Comparison of ENCODE assay signal across 8 mouse cellular contexts in genomic region chr5:100605828-100606229, GRCm38 (mm10). TPM values are rescaled to one million over a fixed set of nuclear protein-coding genes. Genes with fewer than 3 reads are reported as not detected.
A peak's percentile ranks its signal among the peaks of the same experiment; 100 is the strongest.
DNase-seq lines count a peak whose midpoint lies in the region; ATAC-seq lines count a peak whose summit lies in the region.

No protein-coding gene starts in this region.

- H3K27ac ChIP-seq in hindbrain, embryonic 16.5 days (ENCODE audit: low read depth, low read length), result 0 out of 2 replicates have a peak overlapping the region, but pooled peaks have one; percentile 18
- no peak overlapping the region for H3K27ac ChIP-seq in hindbrain, embryonic 11.5 days (ENCODE audit: low read depth, low read length)
- H3K27ac ChIP-seq in embryonic facial prominence, embryonic 14.5 days (replicated peaks; ENCODE audit: low read depth, low read length), result no peak overlapping the region; the same call in 1 of the 2 replicates
- H3K27ac ChIP-seq in intestine, embryonic 16.5 days (ENCODE audit: low read length), result peak overlapping the region; percentile 81
- H3K27ac ChIP-seq in forebrain, embryonic 14.5 days (ENCODE audit: low read depth, low read length), result no peak overlapping the region

- no peak for ATAC-seq in hindbrain, embryonic 16.5 days
- ATAC-seq in hindbrain, embryonic 11.5 days (ENCODE audit: low FRiP score), result no peak
- ATAC-seq in embryonic facial prominence, embryonic 14.5 days (ENCODE audit: low read depth), result peak; percentile 72; the same call in 1 of the 2 replicates
- peak; percentile 80 for ATAC-seq in intestine, embryonic 16.5 days
- ATAC-seq in forebrain, embryonic 14.5 days, result no peak

- no peaks in the 10 kb centered on the region for H3K36me3 ChIP-seq in hindbrain, embryonic 16.5 days (ENCODE audit: control insufficient read depth, insufficient read depth, low read length)
- H3K36me3 ChIP-seq in hindbrain, embryonic 11.5 days (ENCODE audit: control insufficient read depth, insufficient read depth, low read length), result no peaks in the 10 kb centered on the region
- no peaks in the 10 kb centered on the region for H3K36me3 ChIP-seq in embryonic facial prominence, embryonic 14.5 days (ENCODE audit: control insufficient read depth, insufficient read depth, low read length)
- no peaks in the 10 kb centered on the region for H3K36me3 ChIP-seq in intestine, embryonic 16.5 days (ENCODE audit: control insufficient read depth, insufficient read depth, low read length)
- H3K36me3 ChIP-seq in forebrain, embryonic 14.5 days (ENCODE audit: control insufficient read depth, insufficient read depth, low read length), result no peaks in the 10 kb centered on the region

- DNase-seq in hindbrain, embryonic 11.5 days (ENCODE audit: low spot score), result no peak
- peak; percentile 64 for DNase-seq in embryonic facial prominence, embryonic 14.5 days (ENCODE audit: low spot score)
- peak; percentile 59 for DNase-seq in lung, postnatal 14 days
- DNase-seq in cerebellum, adult 11-12 months, result no peak
- no peak for DNase-seq in cerebellum, adult 9-11 months
- no peak for DNase-seq in forebrain, embryonic 14.5 days (ENCODE audit: low spot score)

- H3K9ac ChIP-seq in hindbrain, embryonic 16.5 days (ENCODE audit: low read depth, low read length), result no peak overlapping the region
- H3K9ac ChIP-seq in hindbrain, embryonic 11.5 days (ENCODE audit: low read depth, low read length), result no peak overlapping the region
- no peak overlapping the region; the same call in 1 of the 2 replicates for H3K9ac ChIP-seq in embryonic facial prominence, embryonic 14.5 days (ENCODE audit: low read depth, low read length)
- no peak overlapping the region for H3K9ac ChIP-seq in intestine, embryonic 16.5 days (ENCODE audit: low read depth, low read length)
- H3K9ac ChIP-seq in forebrain, embryonic 14.5 days (ENCODE audit: low read length), result no peak overlapping the region

- no peaks in the 10 kb centered on the region for H3K27me3 ChIP-seq in hindbrain, embryonic 16.5 days (replicated peaks; ENCODE audit: control insufficient read depth, insufficient read depth, low read length)
- H3K27me3 ChIP-seq in hindbrain, embryonic 11.5 days (ENCODE audit: control insufficient read depth, insufficient read depth, low read length), result no peaks in the 10 kb centered on the region
- H3K27me3 ChIP-seq in embryonic facial prominence, embryonic 14.5 days (replicated peaks; ENCODE audit: control insufficient read depth, insufficient read depth, low read length), result no peaks in the 10 kb centered on the region
- no peaks in the 10 kb centered on the region for H3K27me3 ChIP-seq in intestine, embryonic 16.5 days (replicated peaks; ENCODE audit: control insufficient read depth, insufficient read depth, low read length)
- H3K27me3 ChIP-seq in forebrain, embryonic 14.5 days (replicated peaks; ENCODE audit: control insufficient read depth, insufficient read depth, low read length), result no peaks in the 10 kb centered on the region

- H3K9me3 ChIP-seq in hindbrain, embryonic 16.5 days (ENCODE audit: control insufficient read depth, low read length), result no peaks in the 10 kb centered on the region
- no peaks in the 10 kb centered on the region for H3K9me3 ChIP-seq in hindbrain, embryonic 11.5 days (ENCODE audit: control insufficient read depth, low read length)
- H3K9me3 ChIP-seq in embryonic facial prominence, embryonic 14.5 days (ENCODE audit: control insufficient read depth, low read length), result no peaks in the 10 kb centered on the region
- no peaks in the 10 kb centered on the region for H3K9me3 ChIP-seq in intestine, embryonic 16.5 days (ENCODE audit: control insufficient read depth, low read length)
- no peaks in the 10 kb centered on the region for H3K9me3 ChIP-seq in forebrain, embryonic 14.5 days (replicated peaks; ENCODE audit: control insufficient read depth, low read length)

- H3K4me1 ChIP-seq in hindbrain, embryonic 16.5 days (ENCODE audit: control insufficient read depth, insufficient read depth, low read depth, low read length), result no peaks in the 10 kb centered on the region
- no peaks in the 10 kb centered on the region for H3K4me1 ChIP-seq in hindbrain, embryonic 11.5 days (replicated peaks; ENCODE audit: control insufficient read depth, insufficient read depth, low read length)
- no peaks in the 10 kb centered on the region for H3K4me1 ChIP-seq in embryonic facial prominence, embryonic 14.5 days (ENCODE audit: control insufficient read depth, insufficient read depth, low read length)
- H3K4me1 ChIP-seq in intestine, embryonic 16.5 days (ENCODE audit: control insufficient read depth, insufficient read depth, low read length), result peaks cover 11% of the 10 kb centered on the region
- H3K4me1 ChIP-seq in forebrain, embryonic 14.5 days (ENCODE audit: control insufficient read depth, insufficient read depth, low read length), result no peaks in the 10 kb centered on the region

- no peak overlapping the region for H3K4me3 ChIP-seq in hindbrain, embryonic 16.5 days (ENCODE audit: low read length)
- no peak overlapping the region for H3K4me3 ChIP-seq in hindbrain, embryonic 11.5 days (ENCODE audit: low read depth, low read length)
- no peak overlapping the region for H3K4me3 ChIP-seq in embryonic facial prominence, embryonic 14.5 days (ENCODE audit: low read depth, low read length)
- no peak overlapping the region for H3K4me3 ChIP-seq in intestine, embryonic 16.5 days (ENCODE audit: low read length)
- H3K4me3 ChIP-seq in forebrain, embryonic 14.5 days (ENCODE audit: low read depth, low read length), result no peak overlapping the region

- H3K4me2 ChIP-seq in hindbrain, embryonic 16.5 days (ENCODE audit: low read length), result peak overlapping the region; percentile 21; the same call in 1 of the 2 replicates
- H3K4me2 ChIP-seq in hindbrain, embryonic 11.5 days (replicated peaks; ENCODE audit: low read depth, low read length), result no peak overlapping the region
- peak overlapping the region; percentile 4; the same call in 1 of the 2 replicates for H3K4me2 ChIP-seq in embryonic facial prominence, embryonic 14.5 days (ENCODE audit: low read depth, low read length)
- H3K4me2 ChIP-seq in intestine, embryonic 16.5 days (ENCODE audit: low read depth, low read length), result peak overlapping the region; percentile 1; the same call in 1 of the 2 replicates
- no peak overlapping the region for H3K4me2 ChIP-seq in forebrain, embryonic 14.5 days (ENCODE audit: low read length)

- WGBS in hindbrain, embryonic 16.5 days, result 53% methylated on average over 9 of the region's 9 CpGs
- WGBS in hindbrain, embryonic 11.5 days, result 77% methylated on average over 9 of the region's 9 CpGs
- 47% methylated on average over 9 of the region's 9 CpGs for WGBS in embryonic facial prominence, embryonic 14.5 days
- 15% methylated on average over 9 of the region's 9 CpGs for WGBS in intestine, embryonic 16.5 days
- 76% methylated on average over 9 of the region's 9 CpGs for WGBS in forebrain, embryonic 14.5 days

RNA-seq across cellular contexts. Expression of gene Plac8, which starts 33.8 kb away (rescaled TPM):
- polyA plus RNA-seq in hindbrain, embryonic 16.5 days (2015; fragmentation: Nextera tagmentation; extraction: Ambion mirVana), result 0.65 and 0.66 TPM in 2 replicates
- 3.0 and 3.9 TPM in 2 replicates for polyA plus RNA-seq in hindbrain, embryonic 11.5 days (2014; fragmentation: Nextera tagmentation; extraction: Ambion mirVana)
- 8.6 TPM in 2 replicates for polyA plus RNA-seq in embryonic facial prominence, embryonic 14.5 days (2014; fragmentation: Nextera tagmentation; extraction: Ambion mirVana)
- polyA plus RNA-seq in intestine, embryonic 16.5 days (2015; fragmentation: Nextera tagmentation; extraction: Ambion mirVana), result 438 and 445 TPM in 2 replicates
- 0.31 and 0.41 TPM in 2 replicates for polyA plus RNA-seq in forebrain, embryonic 14.5 days (2014; fragmentation: Nextera tagmentation; extraction: Ambion mirVana)

Comparison
In these comparisons a context has a peak if more than half of its experiments do, and no peak if none do; other contexts are left out.
1. H3K27ac ChIP-seq: peak in hindbrain, embryonic 16.5 days (single experiment) and intestine, embryonic 16.5 days (single experiment); none in hindbrain, embryonic 11.5 days (single experiment), embryonic facial prominence, embryonic 14.5 days (single experiment) and forebrain, embryonic 14.5 days (single experiment).
2. H3K4me2 ChIP-seq: peak in hindbrain, embryonic 16.5 days (single experiment), embryonic facial prominence, embryonic 14.5 days (single experiment) and intestine, embryonic 16.5 days (single experiment); none in hindbrain, embryonic 11.5 days (single experiment) and forebrain, embryonic 14.5 days (single experiment).
3. ATAC-seq: peak in embryonic facial prominence, embryonic 14.5 days (single experiment) and intestine, embryonic 16.5 days (single experiment); none in hindbrain, embryonic 16.5 days (single experiment), hindbrain, embryonic 11.5 days (single experiment) and forebrain, embryonic 14.5 days (single experiment).
4. DNase-seq: peak in embryonic facial prominence, embryonic 14.5 days (single experiment) and lung, postnatal 14 days (single experiment); none in hindbrain, embryonic 11.5 days (single experiment), cerebellum, adult 11-12 months (single experiment), cerebellum, adult 9-11 months (single experiment) and forebrain, embryonic 14.5 days (single experiment).
5. RNA of gene Plac8, which starts 33.8 kb away (polyA plus RNA-seq): 438 to 445 TPM in intestine, embryonic 16.5 days; 8.6 TPM in embryonic facial prominence, embryonic 14.5 days, 3.0 to 3.9 TPM in hindbrain, embryonic 11.5 days, 0.65 to 0.66 TPM in hindbrain, embryonic 16.5 days and 0.31 to 0.41 TPM in forebrain, embryonic 14.5 days; every median in the first group is over 10 times any median in the second.